Mouse (Mus musculus): Measurements from ENCODE around the gene Eml2.

The Eml2 gene

DNA sequence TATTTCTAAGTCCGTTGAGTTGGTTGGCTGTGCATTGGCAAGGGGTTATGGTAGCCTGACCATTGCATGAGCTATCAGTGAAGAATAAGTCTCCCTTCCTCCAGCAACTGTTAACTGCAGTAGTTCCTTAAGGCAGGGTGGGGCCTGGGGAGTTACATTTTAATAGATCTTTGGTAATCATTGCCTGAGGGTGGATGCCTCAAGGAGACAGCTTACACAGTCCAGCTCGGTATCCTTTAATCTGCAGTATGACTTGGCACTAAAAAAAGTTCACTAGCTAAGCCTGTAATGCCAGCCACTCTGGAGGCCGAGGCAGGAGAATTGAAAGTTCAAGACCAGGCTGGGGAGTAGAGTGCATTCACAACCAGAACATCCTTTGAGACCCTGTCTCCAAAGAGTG lies 55.6 kb downstream of the Eml2 start:
- DNase-seq = no peak

DNA sequence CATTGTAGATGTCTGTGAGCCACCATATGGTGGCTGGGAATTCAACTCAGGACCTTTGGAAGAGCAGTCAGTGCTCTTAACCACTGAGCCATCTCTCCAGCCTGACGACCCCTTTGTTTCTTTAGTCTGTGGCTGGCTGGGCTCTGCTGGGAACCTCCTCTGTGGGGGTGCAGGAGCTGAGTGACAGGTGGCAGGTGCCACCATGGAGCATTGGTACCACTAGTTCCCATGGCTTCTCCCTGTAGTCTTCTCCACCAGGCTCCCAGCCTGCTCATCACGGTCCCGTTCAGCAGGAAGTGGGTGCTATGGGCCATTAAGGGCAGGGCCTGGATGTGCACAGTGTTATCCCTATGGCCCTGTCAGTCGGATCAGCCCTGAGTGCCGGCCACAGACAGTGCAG lies 58.4 kb downstream of the Eml2 start:
- DNase-seq = no peak

DNA sequence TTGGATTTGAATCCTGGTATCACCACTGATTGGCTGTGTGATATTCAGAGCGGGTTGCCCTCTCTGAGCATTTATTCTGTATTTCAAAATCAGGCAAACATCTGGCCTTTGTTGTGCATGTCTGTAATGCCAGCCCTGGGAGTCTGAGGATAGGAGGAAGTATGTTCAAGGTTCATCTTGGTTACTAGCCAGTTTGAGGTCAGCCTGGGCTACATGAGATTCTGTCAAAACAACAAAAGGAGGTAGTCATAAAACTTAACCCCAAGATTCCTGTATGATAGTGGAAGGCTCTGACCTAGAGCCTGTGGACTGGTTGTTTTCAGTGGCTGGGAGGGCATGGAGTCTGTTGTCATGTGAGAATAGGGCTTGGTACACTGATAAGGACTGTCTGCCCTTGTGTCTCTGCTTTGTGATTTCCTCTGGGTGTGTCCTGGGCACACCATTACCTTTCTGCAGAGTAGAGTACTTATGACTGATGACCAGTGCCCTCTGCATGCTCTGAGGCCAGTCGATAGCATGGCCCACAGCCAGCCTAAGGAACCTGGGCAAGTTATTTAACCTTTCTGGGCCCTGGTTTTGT lies 59.0 kb downstream of the Eml2 start:
- DNase-seq = no peak

DNA sequence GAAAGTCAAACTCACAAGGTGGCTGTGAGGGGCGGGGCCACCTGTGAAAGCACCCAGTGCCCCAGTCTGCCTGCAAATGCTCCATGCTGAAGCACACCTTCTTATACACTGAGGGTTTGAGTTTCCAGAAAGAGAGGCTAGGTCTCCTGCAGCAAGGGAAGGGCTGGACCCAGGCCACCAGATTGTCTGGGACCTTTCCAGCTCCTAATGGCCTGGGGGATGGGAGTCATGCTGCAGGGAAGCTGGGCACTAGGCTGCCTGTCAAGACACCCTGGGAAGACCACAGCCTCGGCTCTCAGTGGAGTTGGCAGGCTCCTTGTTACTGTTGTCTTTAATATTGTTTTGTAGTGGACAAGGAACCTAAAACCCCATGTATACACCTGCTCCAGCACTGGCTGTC lies 60.2 kb downstream of the Eml2 start:
- no peak for DNase-seq

DNA sequence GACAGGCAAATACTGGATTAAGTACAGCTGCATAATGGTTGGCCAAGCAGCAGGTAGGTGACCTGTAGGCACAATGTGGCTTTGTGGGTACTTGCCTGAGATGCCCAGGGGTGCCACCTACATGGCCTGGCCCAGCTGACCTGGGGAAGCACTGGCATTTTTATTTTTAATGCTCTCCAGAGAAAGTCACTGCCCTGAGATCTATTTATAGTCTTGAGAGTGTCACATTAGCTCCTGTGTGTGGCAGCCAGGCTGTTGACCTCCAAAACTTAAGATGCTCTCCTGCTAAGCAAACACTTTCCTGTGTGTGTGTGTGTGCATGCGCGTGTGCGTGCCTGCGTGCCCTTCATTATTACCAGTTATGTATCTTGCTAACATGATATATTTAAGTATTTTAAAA lies 62.1 kb downstream of the Eml2 start:
- DNase-seq = no peak

DNA sequence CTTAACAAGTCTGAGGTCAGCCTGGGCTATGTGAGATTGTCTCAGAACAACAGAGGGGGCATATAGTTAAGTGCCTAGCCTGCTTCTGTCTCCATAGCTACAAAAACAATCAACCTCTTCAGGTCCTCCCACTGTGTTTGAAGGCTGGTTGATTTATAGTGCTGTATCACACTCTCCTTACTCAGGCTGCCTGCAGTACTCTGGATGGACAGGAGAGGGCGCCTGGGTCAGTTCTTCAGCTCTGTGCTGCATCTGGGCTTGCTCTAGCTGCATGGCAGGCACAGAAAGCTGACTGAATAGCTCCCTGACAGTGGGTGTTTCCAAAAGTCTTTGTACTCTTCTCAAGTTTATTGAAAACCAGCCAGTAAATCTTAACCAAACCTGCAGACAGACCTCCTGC lies 63.2 kb downstream of the Eml2 start:
- peak; percentile 94 for DNase-seq

DNA sequence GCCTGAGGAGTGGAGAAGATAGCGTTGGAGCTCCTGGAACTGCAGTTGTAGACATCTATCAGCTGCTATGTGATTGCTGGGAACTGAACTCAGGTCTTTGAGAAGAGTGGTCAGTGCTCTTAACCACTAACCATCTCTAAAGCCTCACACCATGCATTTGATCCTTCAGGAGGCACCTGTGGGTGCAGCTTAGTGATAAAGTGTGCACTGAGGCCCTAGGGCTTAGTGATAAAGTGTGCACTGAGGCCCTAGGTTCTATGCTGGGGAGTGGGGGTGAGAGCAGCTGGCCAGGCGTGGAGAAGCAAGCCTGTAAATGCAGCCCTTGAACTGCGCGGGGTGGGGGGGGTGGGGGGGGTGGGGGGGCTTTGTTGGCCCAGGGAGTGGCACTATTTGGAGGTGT lies 63.8 kb downstream of the Eml2 start:
- DNase-seq = peak; percentile 77

DNA sequence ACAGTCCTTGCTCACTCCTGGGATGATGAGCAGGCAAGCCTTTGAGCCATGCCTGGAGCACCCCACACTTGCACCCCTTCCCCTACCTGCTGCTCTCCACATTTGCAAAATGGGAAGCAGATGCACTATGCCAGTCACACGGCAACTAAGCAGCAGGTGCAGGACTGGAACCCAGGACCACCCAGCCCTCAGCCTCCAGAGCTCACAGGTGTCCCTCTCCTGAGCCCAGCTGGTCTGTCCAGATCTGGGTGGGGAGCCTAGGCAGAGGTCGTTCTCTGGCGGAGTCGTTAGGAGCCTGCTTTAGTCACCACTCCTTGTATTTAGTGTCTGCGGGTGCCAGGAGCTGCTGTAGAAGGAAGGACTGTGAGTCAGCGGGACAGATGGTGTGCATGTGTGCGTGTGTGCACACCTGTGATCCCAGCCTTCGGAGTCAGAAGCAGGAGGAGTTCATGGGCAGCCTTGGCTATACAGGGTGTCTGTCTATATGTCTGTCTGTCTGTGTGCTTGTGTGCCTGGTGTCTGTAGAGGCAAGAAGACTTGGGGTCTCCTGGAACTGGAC lies 64.8 kb downstream of the Eml2 start:
- no peak for DNase-seq

DNA sequence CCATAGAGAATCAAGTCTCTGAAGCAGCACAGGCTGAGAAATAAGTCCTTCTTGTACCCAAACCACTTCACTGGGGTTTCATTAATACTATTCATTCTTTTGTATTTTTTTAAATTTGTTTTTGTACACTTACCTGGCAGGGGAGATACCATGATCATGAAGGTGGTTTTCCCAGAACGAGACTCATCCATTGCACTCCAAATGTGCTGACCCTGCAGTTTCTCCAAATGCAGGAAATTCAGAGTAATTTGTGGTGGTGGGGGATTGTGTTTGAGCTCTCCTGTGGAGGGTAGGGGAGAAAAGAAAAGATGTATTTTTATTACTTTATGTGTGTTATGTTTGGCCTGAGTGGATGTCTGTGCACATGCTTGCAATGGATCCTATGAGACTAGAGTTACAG lies 65.8 kb downstream of the Eml2 start:
- no peak for DNase-seq

DNA sequence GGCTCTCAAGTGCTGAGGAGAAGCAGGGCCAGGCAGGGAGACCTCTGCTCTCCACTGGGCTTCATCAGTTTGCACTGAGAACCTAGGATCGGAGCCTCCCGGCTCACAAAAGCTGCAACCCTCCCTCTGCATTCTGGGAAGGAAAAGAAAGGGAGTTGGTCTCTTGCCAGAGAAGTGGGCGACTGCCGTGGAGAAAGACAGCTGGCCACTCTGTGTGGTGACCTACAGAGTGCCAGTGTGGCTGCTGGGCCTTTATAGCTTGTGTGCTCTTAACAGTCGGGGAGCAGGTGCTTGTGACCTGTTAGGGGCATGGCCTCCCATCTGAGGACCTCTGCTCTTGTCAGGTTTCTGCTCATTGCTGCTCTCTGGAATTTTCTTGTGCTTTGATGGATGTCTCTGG lies 67.6 kb downstream of the Eml2 start:
- no peak for DNase-seq

DNA sequence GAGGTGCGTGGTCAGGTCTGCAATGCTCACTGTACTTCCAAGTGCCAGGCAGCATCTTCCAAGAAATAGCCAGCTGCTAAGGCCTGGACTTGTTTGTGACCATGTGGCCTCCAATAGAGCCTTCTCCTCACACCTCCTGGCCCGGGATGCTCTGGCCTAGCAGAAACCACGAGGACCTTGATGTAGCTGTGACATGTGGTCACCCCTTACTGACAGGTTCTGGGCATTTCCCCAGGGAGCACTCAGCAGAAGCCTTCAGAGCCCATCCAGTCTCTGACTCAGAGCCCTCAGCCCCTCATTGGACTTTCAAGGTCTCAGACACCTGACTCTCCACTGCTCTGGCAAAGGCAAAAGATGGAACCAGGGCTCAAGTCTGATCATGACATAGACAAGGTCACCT lies 68.9 kb downstream of the Eml2 start:
- DNase-seq = no peak

DNA sequence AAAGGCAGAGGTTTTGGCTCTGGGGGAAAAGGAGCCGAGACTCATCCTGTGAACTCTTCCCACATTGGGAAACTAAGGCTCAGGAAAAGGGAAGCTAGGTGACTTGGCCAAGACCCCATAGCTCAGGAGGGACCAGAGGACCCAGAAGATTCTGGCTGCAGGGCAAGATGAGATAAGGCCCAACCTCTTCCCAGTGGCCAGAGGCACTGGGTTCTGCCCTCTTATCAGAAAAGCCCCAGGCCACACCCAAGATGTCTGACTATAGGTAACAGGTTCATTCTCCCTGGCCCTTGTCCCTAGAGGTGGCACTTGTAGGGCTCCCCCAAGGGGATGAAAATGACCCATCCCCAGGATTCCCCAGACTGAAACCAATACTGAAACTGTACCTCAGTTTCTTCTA lies 70.6 kb downstream of the Eml2 start:
- DNase-seq = peak; percentile 77

DNA sequence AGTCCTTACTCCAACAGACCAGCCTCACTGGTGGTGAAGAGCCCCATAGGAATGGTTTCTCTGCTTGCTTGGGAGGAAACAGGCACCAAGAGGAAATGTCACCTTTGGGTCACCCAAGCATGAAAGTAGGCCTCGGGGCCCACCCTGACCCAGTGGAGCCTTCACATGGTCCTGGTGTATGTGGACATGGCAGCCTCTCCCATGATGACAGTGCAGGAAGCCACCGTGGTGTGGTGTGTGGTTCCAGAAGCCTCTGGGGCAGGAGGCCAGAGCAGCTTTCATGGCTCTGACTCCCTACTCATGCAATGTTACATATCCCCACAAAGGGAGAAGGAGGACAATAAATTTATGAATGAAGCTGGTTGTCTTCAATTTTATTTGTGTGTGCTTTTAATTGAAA lies 71.3 kb downstream of the Eml2 start:
- DNase-seq = no peak

DNA sequence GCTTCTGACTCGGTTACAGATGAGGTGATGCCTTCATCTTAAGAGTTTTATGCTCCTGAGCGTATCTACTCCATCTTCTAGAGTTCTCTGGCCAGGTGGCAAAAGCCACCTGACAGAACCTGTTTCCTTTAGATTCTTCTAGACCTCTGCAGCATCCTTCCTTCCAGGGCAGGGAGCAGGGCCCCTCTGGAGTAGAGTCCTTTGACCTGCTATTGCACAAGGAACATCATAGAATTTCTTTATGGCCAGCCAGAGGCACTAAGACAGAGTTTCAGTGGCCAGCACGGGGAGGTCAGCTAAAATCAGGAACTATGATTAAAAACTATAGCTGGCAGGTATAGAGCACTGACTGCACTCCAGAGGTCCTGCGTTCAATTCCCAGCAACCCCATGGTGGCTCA lies 75.9 kb downstream of the Eml2 start:
- DNase-seq = no peak

DNA sequence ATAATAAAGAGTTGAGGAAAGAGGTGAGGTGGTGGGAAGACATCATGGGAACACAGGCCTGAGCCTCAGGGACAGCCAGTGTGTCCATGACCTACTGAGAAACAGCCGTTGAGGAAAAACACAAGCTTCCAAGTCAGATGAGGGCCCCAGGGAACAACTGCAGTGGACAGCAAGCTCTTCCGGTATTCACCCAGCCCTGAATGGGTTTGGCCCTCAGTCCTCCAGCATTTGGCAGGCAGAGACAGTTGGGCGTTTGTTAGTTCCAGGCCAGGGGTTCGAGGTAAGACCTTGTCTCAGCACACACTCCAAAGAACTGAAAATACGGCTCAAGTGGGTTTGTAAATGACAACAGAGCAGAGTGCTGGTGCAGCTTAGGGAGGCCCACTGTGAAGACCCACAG lies 77.2 kb downstream of the Eml2 start:
- no peak for DNase-seq

DNA sequence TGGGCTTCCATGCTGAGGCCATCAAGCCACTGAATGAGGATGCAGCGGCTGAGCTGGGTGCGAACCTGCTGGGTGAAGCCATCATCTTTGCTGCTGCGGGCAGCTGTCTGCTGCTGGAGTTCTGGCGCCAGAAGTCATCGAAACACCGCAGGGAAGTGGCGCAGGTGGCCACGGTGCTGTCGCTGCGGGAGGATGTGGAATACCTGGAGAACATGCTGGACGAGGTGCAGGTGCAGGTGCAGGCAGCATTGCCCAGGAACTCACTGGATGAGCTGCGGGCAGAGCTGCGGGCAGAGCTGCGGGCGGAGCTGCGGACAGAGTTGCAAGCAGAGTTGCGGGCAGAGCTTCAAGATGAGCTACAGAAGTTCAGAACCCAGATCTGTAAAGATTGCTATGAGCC lies 79.2 kb downstream of the Eml2 start:
- no peak for DNase-seq

Data from liver (tissue).